Mouse (Mus musculus): Measurements from ENCODE around the gene Mrps18b.
"Not testable (repeated sequence)": the region's sequence is repeated elsewhere in the genome, so short reads cannot be mapped to it uniquely, and the experiment has no call there.

DNA sequence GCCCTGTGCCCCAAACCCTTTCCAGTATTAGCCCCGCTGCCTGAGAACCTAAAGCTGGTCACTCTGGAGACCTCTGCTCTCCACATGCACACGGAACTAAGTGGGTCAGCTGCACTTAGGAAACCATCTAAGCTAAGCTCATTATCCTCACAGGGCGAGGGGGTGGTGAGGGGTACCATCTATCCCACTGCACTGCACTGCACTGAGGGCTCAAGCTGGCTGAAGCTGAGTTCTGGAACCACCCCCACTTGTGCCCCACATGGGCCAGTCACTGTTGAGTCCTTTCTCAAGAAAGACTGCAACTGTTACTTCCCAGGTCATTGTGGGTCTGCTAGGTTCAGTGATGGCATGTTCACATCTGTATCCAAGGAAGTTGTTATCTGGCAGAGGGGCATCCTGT, 36.4 kb upstream of the Mrps18b start:
- not testable (repeated sequence) for TF ChIP-seq CTCF (conservative IDR thresholded peaks at IDR 0.05; ENCODE audit: low read length); NANOG (IDR thresholded peaks at IDR 0.05; ENCODE audit: borderline replicate concordance, low read length); POU5F1 (IDR thresholded peaks at IDR 0.05; ENCODE audit: borderline replicate concordance, low read length)
